Mouse (Mus musculus): ENCODE measurements around the gene Prr22.

DNA sequence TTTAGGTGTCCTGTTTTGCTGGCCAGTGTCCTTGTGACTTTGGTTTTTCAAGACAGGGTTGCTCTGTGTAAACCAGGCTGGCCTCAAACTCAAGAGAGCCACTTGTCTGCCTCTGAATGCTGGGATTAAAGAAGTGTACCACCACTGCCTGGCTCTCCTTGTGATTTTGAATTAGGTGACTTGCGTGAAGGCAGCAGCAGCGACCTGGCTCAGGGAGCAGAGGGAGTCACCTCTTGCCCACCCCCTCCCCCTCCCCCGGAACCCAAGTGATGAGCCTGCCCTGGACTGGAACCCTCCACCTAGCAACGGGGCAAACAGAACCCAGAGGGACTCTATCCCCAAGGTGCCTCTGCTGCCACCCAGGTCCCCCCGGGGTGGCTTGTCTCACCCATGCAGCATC is at the start of gene Prr22:
- TF ChIP-seq CTCF (conservative IDR thresholded peaks at IDR 0.05; ENCODE audit: insufficient read depth, insufficient read length, low read depth, low read length), result no peak
- no peak for TF ChIP-seq POLR2A (IDR thresholded peaks at IDR 0.05; ENCODE audit: low read depth, low read length)

All from kidney, adult 2 months (tissue).